Mouse (Mus musculus) CH12.LX (cell line): Measurements from ENCODE around the gene Ptpn20.

ENCODE experiments used
- BHLHE40 ChIP-seq: IDR thresholded peaks from 2 replicates; pipeline ENCODE4 v1.6.1; 2011; ENCODE audit warnings: mild to moderate bottlenecking, low read depth, low read length, improper control_type of control experiment
- CHD2 ChIP-seq: IDR thresholded peaks from 2 replicates; pipeline ENCODE4 v1.6.1; 2011; ENCODE audit warnings: low read length, improper control_type of control experiment
- CTCF ChIP-seq, 2 experiments: IDR thresholded peaks in 1 of 2; conservative IDR thresholded peaks in 1 of 2; 2 replicates each; pipeline ENCODE4 v1.5.1; 2011 to 2012; ENCODE audit warnings: low read depth in 2 of 2, low read length in 2 of 2, improper control_type of control experiment in 1 of 2, inconsistent platforms in 1 of 2, mild to moderate bottlenecking in 1 of 2, moderate library complexity in 1 of 2
- EP300 ChIP-seq: IDR thresholded peaks from 2 replicates; pipeline ENCODE4 v1.6.1; 2011; ENCODE audit warnings: low read length, improper control_type of control experiment
- HCFC1 ChIP-seq: IDR thresholded peaks from 2 replicates; pipeline ENCODE4 v1.6.1; 2012; ENCODE audit warnings: low read depth, mild to moderate bottlenecking, inconsistent platforms, low read length, improper control_type of control experiment
- MAZ ChIP-seq: IDR thresholded peaks from 2 replicates; pipeline ENCODE4 v1.6.1; 2012; ENCODE audit warnings: low read depth, mild to moderate bottlenecking, inconsistent platforms, low read length, improper control_type of control experiment, moderate library complexity
- MEF2A ChIP-seq: IDR thresholded peaks from 2 replicates; pipeline ENCODE4 v1.6.1; 2014; ENCODE audit warnings: low read depth, mild to moderate bottlenecking, inconsistent platforms, low read length, improper control_type of control experiment, borderline replicate concordance
- MXI1 ChIP-seq: IDR thresholded peaks from 2 replicates; pipeline ENCODE4 v1.6.1; 2011; ENCODE audit warnings: mild to moderate bottlenecking, low read depth, low read length, improper control_type of control experiment
- NELFE ChIP-seq: IDR thresholded peaks from 2 replicates; pipeline ENCODE4 v1.6.1; 2011; ENCODE audit warnings: low read depth, low read length, improper control_type of control experiment
- POLR2A ChIP-seq: IDR thresholded peaks from 2 replicates; pipeline ENCODE4 v1.6.1; 2011; ENCODE audit warnings: low read depth, mild to moderate bottlenecking, improper control_type of control experiment, low read length
- SIN3A ChIP-seq: IDR thresholded peaks from 2 replicates; pipeline ENCODE4 v1.6.1; 2012; ENCODE audit warnings: low read length, improper control_type of control experiment, inconsistent platforms
- TCF12 ChIP-seq: IDR thresholded peaks from 2 replicates; pipeline ENCODE4 v1.6.1; 2014; ENCODE audit warnings: low read depth, mild to moderate bottlenecking, inconsistent platforms, low read length, improper control_type of control experiment

DNA sequence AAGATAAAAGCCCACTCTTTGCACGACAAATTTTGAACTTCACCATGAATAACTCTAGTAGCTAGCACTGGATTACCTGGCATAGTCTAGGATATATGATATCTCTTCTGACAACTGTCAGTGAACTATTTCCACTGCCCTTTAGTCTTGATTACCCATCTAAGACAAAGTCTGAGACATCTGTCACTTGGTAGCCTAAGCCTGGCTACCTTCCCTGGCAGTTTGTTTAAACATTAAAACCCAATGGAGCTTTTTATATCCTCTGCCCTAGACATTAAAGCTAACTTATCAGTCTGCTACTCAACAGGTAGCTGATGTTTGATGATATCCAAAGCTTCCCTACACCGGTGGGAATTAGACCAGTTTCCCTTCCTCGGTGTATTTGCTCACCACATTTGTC, 36.0 kb downstream of the Ptpn20 start:
- TF ChIP-seq SIN3A (no peak), TCF12 (no peak), POLR2A (no peak), CTCF (conservative IDR thresholded peaks at IDR 0.05 in 1 of 2, IDR thresholded peaks at IDR 0.05 in 1 of 2; ENCODE audit: low read depth in 2 of 2, low read length in 2 of 2) (no peak), MEF2A (no peak), MXI1 (no peak), CHD2 (no peak), EP300 (no peak), MAZ (no peak), HCFC1 (no peak), BHLHE40 (no peak), NELFE (no peak)
